Mouse (Mus musculus): ENCODE measurements around the gene Hpca.

DNA sequence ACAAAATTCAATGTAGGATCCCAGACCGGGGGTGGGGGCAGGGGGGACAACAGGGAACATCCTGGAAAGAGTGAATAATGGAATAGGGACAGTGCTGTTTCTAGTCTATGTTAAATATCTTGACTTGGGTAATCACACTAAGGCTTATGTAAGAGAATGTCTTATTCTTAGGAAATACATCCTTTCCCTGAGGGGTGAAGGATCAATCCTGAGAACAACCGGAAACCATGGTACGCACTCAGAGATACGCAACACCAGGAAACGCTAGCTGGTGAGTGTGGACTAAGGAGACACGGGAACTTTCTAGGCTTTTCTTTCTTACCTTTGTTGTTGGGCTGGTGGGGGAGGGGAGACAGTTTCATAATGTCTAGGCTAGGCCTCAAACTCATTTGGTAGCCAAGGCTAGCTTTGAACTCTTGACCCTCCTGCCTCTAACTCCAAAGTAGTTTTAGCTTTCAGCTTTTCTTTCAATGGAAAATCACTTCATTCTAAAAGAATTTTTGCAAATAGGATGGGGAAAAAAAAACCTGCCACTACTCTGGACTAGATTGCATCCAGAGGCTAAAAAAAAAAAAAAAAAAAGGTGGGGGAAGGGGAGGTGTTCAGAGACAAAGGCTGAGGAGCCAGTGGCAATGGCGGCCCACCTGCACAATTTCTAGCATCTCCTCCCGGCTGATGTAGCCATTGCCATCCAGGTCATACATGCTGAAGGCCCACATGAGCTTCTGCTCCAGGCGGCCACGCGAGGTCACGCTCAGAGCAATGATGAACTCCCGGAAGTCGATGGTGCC, 3.9 kb downstream of the Hpca start:
- TF ChIP-seq CTCF (IDR thresholded peaks at IDR 0.05; ENCODE audit: extremely low read depth, insufficient read depth, low read length) (no peak), POLR2A (IDR thresholded peaks at IDR 0.05; ENCODE audit: extremely low read depth, insufficient read depth, low read length) (no peak)

Measured in cortical plate, adult 2 months (tissue).